Mouse (Mus musculus): ENCODE measurements around the gene Trim13.
A peak's percentile ranks its signal among the peaks of the same experiment; 100 is the strongest.
"Not testable (repeated sequence)": the region's sequence is repeated elsewhere in the genome, so short reads cannot be mapped to it uniquely, and the experiment has no call there.

The Trim13 gene

DNA sequence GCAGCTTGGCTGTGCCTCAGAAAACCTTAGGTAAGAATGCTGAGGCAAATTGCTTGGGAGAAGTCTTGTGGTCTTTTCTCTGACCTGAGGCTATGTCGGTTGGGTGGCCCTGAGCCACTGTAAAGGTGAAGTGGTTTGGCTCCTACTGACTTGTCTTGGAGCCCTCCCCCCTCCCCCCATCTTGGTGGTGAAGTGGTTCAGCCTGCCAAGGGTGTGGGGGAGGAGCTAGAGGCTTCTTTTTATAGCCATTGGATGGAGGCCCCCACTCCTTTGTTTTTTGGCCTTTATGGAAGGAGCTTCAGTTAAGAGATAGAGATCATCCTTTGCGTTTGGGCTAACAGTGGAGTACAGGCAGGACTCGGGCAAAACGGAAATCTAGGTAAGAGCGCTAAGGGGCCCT lies at the start of gene Trim13:
Gene Trim13 (plus strand): TSS at position 280 of the 400 bp plus-strand sequence.
- no peak for DNase-seq (ENCODE audit: low spot score)

DNA sequence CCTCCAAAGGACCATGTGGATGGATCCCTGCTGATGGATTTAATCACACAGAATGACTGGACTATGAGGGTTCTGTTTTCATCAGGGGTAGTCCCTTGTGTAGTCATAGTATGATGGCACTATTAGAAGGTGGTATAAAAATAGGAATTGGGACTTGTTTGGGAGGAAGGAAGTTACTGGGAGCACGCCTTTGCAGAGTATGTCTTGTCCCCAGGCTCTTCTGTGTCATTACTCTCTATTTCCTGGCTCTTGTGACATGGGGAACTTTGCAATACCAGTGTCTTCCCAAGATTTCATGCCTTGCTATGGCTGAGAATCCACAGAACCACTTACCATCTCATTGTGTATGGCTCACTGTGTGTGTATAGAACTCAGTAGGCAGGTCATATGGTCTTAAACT lies 49.4 kb upstream of the Trim13 start:
- DNase-seq (ENCODE audit: low spot score) = no peak

DNA sequence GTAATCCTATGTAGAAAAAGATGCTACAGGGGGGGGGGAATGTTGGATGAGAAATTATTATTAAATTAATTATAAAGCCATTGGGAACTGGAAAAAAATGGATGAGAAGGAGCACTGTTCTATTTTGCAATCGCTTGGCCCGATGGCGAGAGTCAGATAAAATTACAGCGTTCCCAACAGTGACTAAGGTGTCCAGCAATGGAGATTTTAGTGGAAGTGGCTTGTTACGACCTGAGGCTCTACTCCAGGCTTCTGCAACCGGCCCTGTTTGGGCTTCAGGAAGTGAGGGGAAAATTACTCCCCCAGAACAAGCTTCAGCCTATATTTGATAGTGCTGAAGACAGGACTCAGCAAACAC lies 42.1 kb upstream of the Trim13 start:
- no peak for DNase-seq (ENCODE audit: low spot score)

DNA sequence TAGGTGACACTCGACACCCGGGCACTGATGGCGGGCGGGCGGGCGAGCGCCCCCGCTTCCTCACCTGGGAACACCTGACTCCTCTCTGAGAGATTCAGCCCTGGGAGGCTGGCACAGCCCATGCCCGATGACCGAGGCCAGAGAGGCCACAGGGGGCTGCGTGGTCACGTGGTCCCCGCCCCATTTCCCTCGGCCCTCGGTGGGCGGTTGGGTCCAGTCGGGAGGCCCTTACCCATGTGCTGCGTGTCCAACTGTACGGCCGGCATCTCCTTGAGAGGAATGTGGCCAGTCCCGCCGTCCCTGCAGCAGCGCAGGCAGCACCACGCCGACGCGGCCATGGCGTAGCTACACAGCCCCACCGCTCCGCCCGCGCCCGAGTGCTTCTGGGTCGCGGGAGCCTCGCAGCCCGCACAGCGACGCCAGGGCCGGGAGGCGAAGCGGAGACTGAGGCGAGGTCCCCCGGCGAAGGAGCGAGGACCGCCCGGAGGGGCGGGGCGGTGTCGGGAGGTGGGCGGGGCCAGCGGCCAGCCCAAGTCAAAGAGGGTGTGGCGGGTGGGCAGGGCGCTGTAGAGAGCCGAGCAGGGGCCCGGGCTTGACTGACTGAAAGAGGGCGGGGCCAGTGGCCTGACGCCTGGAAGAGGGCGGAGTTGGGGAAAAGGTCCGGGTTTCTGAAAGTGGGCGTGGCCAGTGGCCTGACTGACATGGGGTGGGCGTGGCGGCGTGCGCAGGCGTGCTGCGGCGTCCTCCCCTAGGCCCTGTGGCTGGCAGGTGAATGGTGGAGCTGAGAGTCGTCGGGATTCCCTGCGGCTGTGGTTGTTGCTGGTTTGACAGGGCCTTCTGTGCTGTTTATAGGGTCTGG lies 41.5 kb upstream of the Trim13 start, which contains the start of gene Spryd7:
Gene Spryd7 (minus strand): TSS at position 598 of the 859 bp plus-strand sequence.
- DNase-seq (ENCODE audit: low spot score) = peak; percentile 97

DNA sequence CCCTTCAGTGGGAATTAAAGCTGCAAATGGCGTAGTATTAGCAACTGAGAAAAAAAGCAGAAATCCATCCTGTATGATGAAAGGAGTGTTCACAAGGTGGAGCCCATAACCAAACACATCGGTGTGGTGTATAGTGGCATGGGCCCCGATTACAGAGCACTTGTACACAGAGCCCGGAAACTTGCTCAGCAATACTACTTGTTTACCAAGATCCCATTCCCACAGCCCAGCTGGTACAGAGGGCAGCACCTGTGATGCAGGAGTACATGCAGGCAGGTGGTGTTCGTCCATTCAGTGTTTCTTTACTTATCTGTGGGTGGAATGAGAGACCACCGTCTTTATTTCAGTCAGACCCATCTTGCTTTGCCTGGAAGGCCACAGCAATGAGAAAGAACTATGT lies 39.1 kb upstream of the Trim13 start:
- no peak for DNase-seq (ENCODE audit: low spot score)

DNA sequence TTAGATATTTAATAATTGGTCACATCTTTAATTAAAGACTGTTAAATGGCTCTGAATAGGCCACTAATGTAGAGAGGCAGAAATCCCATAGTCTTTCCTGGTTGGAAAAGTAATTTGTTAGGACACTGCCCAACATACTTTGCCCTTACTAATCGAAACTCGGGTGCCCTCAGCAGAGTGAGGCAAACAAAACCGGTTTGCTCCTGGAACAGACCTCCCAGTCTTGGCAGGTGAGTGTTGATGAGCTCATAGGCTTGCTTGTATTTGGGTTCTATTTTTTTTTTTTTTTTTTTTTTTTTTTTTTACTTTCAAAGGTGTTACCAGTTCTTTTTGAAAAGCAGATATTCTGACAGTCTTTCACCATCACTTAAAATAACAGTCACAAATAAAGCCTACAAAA lies 38.2 kb upstream of the Trim13 start:
- DNase-seq (ENCODE audit: low spot score) = no peak

DNA sequence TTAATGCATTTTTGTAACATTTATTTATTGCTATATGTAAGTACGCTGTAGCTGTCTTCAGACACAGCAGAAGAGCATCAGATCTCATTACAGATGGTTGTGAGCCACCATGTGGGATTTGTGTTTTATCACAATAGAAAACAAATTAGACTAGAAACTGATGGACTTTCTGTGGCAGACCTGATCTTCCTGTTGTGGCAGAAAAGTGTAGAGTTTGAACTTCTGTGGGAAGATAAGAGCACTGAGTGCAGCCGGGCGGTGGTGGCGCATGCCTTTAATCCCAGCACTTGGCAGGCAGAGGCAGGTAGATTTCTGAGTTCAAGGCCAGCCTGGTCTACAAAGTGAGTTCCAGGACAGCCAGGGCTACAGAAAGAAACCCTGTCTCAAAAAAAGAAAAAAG lies 31.8 kb upstream of the Trim13 start:
- DNase-seq (ENCODE audit: low spot score) = not testable (repeated sequence)

DNA sequence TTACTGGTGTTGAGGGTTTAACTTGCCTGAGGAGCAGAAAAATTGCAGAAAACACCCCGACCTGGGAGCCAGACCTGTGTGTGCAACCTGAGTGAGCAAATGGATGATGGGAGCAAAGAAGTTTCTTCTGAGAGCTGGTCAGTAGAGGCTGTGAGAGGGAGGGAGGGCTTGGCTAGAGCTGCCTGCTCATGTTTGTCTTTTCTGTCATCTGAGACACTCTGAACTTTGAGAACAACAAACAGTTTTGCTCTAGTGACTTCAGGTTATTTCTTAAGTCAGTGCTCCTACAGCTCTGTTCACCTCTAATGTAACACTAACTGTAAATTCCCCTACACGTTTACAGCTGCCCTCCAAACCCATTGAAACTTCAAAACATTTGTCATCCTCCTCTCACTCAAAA lies 28.7 kb upstream of the Trim13 start:
- no peak for DNase-seq (ENCODE audit: low spot score)

DNA sequence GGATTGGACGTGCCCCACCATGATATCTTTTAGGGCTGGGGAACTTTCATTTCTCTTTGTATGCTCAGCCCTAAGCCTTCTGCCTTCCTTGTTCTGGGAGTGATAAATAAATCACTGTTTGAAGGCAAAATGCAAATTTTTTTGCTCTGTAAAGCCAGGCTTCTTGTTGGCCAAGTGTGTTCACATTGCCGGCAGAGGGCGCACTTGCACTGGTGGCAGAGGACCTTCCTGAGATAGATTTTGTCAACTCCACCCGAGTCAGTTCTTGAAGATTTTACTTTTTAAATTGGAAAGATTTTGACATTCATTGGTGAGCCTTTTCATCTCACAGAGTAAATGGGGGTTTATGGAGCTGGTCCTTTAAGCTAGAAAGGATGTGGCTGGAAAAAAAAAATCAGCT lies 26.7 kb upstream of the Trim13 start:
- peak; percentile 66 for DNase-seq (ENCODE audit: low spot score)

DNA sequence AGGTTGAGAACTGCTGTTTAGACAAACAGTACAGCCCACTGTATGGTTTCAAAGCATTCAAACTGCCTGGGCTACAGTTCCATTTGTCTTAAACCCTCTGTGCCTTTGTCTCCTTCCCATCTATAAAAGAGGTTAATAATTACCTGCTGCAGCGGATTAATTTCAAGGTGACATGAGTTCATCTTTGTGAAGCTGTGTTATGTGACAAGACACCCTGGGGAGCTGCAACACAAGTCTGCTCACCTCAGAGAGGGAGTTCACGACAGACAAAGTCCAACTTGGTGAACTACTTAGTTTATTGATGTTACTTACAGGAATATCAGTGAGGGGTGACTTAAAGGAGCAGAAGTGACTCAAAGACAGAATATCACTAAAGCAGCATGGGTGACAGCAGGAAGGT lies 25.9 kb upstream of the Trim13 start:
- DNase-seq (ENCODE audit: low spot score) = no peak

DNA sequence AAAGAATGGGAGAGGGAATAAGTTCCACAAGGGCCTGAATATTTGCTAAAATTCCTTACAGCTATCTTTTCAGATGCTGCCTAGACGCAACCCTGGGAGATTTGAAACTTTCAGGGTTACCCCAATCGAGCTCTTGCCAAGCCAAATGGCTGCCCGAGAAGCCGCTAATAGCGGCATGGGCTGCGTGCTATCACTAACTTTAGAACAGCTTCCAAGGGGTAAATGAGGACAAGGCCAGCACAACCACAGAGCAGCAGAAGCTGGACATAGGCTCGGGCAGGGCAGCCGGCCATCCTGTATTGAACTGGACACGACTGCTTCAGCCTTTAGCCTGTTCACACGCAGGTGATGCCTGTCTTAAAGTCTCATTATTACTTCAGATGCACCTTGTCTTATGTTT lies 23.0 kb upstream of the Trim13 start:
- DNase-seq (ENCODE audit: low spot score) = no peak

DNA sequence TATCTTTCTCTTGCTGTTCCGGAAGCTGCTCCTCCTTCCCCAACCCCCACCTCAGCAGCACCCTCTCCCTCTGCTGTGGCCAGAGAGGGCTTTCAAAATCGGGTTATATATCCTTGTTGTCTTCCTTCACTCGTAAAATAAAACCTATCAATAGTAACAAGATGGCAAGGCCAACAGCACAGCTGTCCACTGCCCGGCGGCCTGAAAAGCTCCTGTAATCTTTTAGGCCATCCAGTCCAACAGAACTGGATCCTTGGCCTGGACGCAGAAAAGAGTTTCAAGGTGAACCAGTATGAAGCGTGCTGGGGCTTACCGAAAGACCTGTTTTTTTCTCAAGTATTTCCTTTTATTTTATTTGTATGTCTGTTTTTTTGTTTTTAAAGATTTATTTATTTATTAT lies 22.1 kb upstream of the Trim13 start:
- DNase-seq (ENCODE audit: low spot score) = no peak

DNA sequence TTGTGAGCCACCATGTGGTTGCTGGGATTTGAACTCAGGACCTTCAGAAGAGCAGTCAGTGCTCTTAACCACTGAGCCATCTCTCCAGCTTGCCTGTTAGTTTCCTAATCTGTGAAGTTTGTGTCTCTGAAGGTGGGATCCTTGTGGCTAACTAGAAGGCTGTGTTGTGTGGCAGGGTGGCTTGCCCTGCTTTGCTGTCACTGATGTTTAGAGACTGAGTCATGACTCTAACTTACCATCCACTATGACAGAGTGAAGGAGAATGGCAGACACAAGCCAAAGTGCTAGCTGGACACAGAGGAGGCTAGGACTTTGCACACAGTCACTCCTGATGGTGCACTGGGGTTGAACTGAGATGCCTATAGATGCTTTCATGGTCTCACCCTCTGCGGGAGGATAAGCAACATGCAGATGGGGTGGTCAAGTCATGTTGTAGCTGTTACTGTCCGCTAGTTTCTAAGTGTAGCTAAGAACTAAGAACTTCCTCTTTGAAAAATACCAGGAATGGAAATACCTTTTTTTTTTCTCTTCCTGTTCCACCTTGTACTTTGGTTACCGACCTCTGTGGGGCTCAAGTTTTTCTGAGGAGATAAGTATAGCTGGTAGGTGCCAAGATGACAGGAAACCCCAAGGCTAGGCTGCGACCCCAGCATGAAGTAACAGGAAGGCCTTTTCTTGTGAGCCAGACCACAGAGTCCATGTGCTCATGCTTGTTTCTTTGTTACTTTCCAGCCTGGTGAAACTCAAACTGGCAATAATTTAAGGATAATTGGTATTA lies 8.6 kb upstream of the Trim13 start:
- no peak for DNase-seq (ENCODE audit: low spot score)

DNA sequence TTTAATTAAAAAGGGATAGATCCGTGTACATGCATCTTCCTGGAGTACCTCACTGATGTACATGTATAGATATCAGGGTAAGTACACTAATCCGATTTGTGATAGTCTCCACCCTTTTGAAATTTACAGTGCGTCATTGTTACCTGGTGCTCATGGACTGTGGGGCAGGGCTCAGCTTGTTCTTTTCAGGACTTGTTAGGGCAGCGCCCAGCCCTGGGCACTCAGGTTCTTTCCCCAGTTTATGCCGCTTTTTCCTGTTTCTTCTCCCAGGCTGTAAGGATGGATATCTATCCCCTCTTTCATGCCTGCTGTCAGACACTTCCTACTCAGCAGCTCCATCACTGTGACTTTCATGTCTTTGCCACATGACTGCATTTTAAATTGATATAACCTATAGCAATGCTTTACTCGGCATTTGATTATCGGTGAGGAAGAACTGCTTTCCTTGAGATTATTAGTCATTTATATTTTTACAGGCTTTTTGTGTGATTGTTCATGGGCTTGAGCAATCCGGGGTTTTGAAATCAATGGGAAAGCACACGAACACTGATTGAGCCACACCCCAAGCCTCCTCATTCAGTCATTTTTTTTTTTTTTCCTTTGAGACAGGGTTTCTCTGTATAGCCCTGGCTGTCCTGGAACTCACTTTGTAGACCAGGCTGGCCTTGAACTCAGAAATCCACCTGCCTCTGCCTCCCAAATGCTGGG lies 1.2 kb upstream of the Trim13 start:
- no peak for DNase-seq (ENCODE audit: low spot score)

DNA sequence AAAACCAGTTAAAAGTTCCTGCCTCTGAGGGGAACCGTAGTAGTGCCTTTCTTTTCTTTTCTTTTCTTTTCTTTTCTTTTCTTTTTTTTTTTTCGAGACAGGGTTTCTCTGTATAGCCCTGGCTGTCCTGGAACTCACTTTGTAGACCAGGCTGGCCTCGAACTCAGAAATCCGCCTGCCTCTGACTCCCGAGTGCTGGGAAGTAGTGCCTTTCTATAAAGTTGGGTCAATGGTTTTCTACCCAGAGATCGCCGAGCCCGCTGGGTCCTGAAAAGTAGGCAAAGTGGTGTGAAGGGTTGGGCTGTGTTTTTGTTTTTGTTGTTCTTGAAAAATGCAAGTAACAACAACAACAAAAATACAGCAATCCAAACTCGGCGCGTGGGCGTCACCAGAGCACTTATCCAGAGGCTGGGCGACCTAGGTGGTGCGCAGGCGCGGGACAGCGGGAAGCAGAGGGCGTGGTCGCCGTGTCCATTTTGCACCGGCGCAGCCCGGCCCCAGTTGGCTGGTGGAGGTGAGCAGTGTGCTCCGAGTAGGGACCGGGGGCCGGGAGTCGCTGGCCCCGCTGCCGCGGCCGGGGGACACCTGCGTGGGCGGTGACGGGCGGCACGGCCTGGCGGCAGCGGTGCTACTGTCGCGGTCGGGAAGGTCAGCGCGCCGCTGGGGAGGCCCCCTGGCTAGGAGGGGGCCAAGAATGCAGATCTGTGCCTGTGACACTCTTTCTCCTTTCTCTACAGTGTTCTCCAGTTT lies 1.2 kb downstream of the Trim13 start:
- peak; percentile 83 for DNase-seq (ENCODE audit: low spot score)

DNA sequence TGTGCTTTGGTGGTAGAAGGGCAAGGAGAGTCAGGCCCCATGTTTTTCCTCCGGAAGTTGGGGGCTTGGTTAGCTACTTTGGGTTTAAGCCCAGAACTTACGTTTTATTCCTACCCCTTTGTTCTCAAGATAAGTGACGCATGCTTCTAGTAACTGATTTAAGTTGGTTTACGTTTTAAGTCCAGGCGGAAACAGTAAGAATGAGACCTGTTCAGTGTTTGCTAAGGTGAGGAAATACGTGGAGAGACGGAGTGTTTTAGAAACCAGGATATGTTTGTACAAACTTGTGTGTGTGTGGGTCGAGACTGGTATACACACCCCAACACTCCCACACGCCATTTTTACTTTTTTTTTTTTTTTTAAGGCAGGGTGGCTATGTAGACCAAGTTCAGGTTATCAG lies 3.3 kb downstream of the Trim13 start:
- no peak for DNase-seq (ENCODE audit: low spot score)

DNA sequence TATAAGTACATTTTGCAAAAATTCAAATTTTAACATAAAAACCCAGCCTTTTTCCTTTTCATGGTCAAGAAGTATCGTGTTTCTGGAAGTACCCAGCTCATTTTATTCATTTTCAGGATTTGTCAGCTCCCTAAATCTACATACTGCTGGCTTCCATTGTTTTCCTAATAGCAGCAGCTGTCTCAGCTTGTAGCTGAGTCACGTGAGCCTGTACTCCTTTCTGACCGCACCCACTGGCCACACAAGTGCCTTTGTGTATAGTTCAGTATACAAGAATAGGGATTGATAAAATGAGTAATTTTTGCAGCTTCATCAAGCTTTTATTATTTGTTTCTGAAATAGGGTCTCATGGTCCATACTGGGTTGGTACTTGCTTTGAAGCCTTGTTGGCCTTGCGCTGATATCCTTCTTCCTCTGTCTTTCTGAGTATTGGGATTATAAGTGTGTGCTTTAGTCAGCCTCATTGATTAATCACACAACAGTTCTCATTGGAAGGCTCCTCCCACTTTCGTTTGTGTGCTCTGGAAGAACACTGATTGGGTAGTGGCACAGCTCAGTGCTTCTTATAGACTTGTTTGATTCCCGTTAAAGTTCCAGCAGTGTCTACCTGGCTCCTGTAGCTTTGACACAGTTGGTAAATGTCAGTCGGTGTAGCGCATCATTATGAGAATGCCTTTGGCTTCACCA lies 5.2 kb downstream of the Trim13 start:
- no peak for DNase-seq (ENCODE audit: low spot score)

DNA sequence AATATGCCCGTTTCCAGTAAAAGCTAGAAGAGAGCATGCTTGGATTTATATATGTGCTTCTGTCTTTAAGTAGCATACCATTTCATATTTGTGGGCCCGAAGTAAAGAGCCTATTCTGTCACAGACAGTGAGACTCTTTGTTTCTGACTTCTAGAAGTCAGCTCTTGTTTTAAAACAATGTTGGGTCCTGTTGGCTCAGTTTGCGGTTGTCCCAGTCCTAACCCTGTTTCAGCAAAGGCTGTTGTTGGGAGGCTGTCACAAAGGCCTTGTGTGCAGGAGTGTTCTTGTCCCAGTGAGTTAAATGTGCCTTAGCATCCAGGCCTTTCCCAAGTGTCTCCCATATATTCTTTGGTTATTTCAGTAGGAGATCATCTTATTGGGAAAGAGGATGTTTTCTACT lies 6.0 kb downstream of the Trim13 start:
- DNase-seq (ENCODE audit: low spot score) = no peak

DNA sequence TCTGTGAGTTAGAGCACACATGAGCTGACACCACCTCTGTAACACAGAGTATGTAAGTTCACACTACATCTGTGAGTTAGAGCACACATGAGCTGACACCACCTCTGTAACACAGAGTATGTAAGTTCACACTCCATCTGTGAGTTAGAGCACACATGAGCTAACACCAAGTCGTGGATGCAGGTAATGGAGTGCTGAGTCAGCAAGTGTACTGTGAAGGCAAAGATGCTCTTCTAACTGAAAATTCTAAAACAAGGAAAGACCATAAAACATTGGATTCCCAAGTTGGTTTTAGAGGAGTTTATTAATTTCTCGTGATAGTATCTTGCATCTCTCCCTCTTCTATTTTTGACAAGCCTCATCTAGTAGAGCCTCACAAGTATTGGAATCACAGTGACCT lies 8.0 kb downstream of the Trim13 start:
- DNase-seq (ENCODE audit: low spot score) = not testable (repeated sequence)

DNA sequence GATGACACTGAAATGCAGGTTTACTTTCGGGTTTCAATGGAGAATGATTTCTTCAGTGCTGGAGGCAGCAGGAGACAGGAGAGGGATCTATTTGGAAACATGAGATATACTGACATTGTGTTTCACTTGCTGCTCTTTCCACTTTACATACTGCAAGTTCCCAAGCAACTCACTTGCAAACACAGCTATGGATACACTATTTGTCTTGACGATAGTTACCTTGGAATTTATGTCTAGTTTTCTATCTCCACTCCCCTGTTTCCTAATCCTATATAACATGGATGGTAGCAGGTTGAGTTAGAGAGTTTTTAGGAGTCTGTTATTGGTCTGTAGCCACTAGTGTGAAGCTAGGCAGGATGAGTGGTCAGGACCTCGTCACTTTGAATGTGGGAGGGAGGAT lies 9.1 kb downstream of the Trim13 start, which contains the start of gene Kcnrg:
Gene Kcnrg (plus strand): TSS at position 301 of the 400 bp plus-strand sequence.
- DNase-seq (ENCODE audit: low spot score) = no peak

DNA sequence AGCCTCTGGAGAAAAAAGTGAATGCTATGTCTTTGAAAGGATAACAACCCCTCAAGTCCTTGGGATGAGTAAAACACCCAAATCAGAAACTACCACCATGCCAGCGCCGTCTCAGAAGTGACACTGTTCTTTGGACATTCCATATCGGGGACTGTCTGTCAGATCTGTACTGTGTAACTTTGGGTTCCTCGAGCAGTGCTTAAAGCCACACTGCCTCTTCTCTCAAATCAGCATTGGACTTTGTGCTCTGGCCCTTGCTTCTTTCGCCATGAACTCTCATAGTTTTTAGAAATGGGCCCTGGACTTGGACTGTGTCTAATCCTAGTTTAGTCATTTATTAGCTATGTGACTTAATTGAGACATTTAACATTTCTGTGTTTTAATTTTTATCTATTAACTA lies 13.7 kb downstream of the Trim13 start:
- no peak for DNase-seq (ENCODE audit: low spot score)
